Mouse (Mus musculus) olfactory bulb, adult 2 months (tissue): ENCODE results near the gene Ccnj.

ENCODE experiments used
- CTCF ChIP-seq: fragments of 200-500 bp; IDR thresholded peaks from 2 replicates; pipeline ENCODE4 v1.5.1; 2012; ENCODE audit warnings: low read depth, mild to moderate bottlenecking, low read length, moderate library complexity; ENCODE audit not compliant: insufficient read depth
- POLR2A ChIP-seq: fragments of 200-500 bp; IDR thresholded peaks from 2 replicates; pipeline ENCODE4 v1.6.1; 2012; ENCODE audit warnings: mild to moderate bottlenecking, low read depth, low read length, moderate library complexity; ENCODE audit not compliant: insufficient read depth

GRCm38 (mm10) chr19:40825636-40826035 lies 5.4 kb upstream of the Ccnj start:
- no peak for TF ChIP-seq CTCF
- no peak for TF ChIP-seq POLR2A
